Mouse (Mus musculus) kidney, embryonic 14.5 days (tissue): ENCODE data around the gene Mbd5. TPM values are rescaled to one million over a fixed set of nuclear protein-coding genes. Genes with fewer than 3 reads are reported as not detected.

Source experiments
- ATAC-seq: fragments of 200-750 bp; cut with Nextera tagmentation; 2 replicates; pipeline ENCODE4 v1.8.0; 2017; ENCODE audit warnings: moderate number of reproducible peaks, mild to moderate bottlenecking, moderate TSS enrichment, moderate library complexity; ENCODE audit not compliant: low FRiP score, low TSS enrichment
- H3K27ac ChIP-seq: fragments of 300-500 bp; sonication (generic); 2 replicates; pipeline ENCODE4 v1.5.1; 2014; ENCODE audit warnings: low read depth, mild to moderate bottlenecking, low read length, moderate library complexity, mixed read lengths
- H3K27me3 ChIP-seq: fragments of 300-500 bp; sonication (generic); 2 replicates; pipeline ENCODE4 v1.6.1; 2014; ENCODE audit warnings: mild to moderate bottlenecking, low read length; ENCODE audit not compliant: control insufficient read depth, insufficient read depth
- H3K36me3 ChIP-seq: fragments of 300-500 bp; sonication (generic); 2 replicates; pipeline ENCODE4 v1.6.1; 2014; ENCODE audit warnings: low read length, mixed read lengths; ENCODE audit not compliant: control insufficient read depth, insufficient read depth
- H3K4me1 ChIP-seq: fragments of 300-500 bp; sonication (generic); 2 replicates; pipeline ENCODE4 v1.6.1; 2014; ENCODE audit warnings: low read length, mixed read lengths; ENCODE audit not compliant: control insufficient read depth, insufficient read depth
- H3K4me2 ChIP-seq: fragments of 300-500 bp; sonication (generic); replicated peaks from 2 replicates; pipeline ENCODE4 v1.6.1; 2014; ENCODE audit warnings: low read depth, mild to moderate bottlenecking, low read length
- H3K4me3 ChIP-seq: fragments of 300-500 bp; sonication (generic); 2 replicates; pipeline ENCODE4 v1.5.1; 2014; ENCODE audit warnings: mild to moderate bottlenecking, low read length
- H3K9ac ChIP-seq: fragments of 300-500 bp; sonication (generic); 2 replicates; pipeline ENCODE4 v1.6.1; 2014; ENCODE audit warnings: low read depth, mild to moderate bottlenecking, low read length, moderate library complexity
- H3K9me3 ChIP-seq: fragments of 300-500 bp; sonication (generic); 2 replicates; pipeline ENCODE4 v1.6.1; 2016; ENCODE audit warnings: low read length; ENCODE audit not compliant: control insufficient read depth
- WGBS: fragments of 180-500 bp; shearing (Covaris S2); extraction: QIAGEN DNeasy Blood & Tissue Kit; methylation state at CpG from one replicate; pipeline ENCODE4 v1.1.7; 2014; 5-methylcytosine and 5-hydroxymethylcytosine counted together
- polyA plus RNA-seq: library from polyadenylated mRNA; unstranded; fragments of >200 nt; fragmentation: Nextera tagmentation; extraction: Ambion mirVana; gene quantifications from 2 replicates; pipeline ENCODE4 v1.2.1, GENCODE M21; 2014

Mbd5 gene
- polyA plus RNA-seq, 1 experiment from 2014 or later, result 34.2 TPM

DNA sequence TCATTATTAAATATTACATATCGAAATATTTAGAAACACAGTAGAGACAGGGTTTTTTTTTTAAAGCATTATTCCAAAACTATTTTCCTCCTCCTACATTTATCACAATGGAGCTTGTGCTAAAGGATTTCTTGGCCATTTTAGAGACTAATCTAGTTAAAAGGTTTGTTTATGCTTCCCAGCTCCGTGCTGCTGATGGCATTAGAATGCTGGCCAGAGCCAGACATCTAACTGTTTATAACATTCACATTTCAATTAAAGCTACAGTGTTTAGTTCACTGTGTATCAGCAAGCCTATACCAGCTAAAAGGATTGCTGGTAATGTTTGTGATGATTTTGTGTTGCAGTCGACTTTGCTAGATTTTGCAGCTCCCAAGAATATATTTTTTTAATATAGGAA lies 7.3 kb downstream of the Mbd5 start:
- no peak overlapping the region for H3K4me2 ChIP-seq
- WGBS, result 86% methylated on average over 3 of the region's 3 CpGs

GRCm38 (mm10) chr2:48978920-48979319 lies 29.6 kb downstream of the Mbd5 start:
- H3K4me2 ChIP-seq, result no peak overlapping the region
- H3K36me3 ChIP-seq, result no peaks in the 10 kb centered on the region; the same call in 1 of the 2 replicates
- H3K27me3 ChIP-seq, result no peaks in the 10 kb centered on the region
- no peaks in the 10 kb centered on the region for H3K9me3 ChIP-seq
- H3K4me3 ChIP-seq, result no peak overlapping the region
- H3K9ac ChIP-seq, result no peak overlapping the region
- no peak for ATAC-seq
- no peak overlapping the region for H3K27ac ChIP-seq
- H3K4me1 ChIP-seq, result no peaks in the 10 kb centered on the region
- WGBS, result 85% methylated on average over 3 of the region's 3 CpGs

More for the DNA sequence above, 7.3 kb downstream of the Mbd5 start:
- Histone ChIP-seq H3K9ac (no peak overlapping the region), H3K4me1 (no peaks in the 10 kb centered on the region), H3K36me3 (no peaks in the 10 kb centered on the region), H3K27ac (no peak overlapping the region), H3K9me3 (no peaks in the 10 kb centered on the region), H3K4me3 (no peak overlapping the region), H3K27me3 (no peaks in the 10 kb centered on the region)
- ATAC-seq, result no peak

DNA sequence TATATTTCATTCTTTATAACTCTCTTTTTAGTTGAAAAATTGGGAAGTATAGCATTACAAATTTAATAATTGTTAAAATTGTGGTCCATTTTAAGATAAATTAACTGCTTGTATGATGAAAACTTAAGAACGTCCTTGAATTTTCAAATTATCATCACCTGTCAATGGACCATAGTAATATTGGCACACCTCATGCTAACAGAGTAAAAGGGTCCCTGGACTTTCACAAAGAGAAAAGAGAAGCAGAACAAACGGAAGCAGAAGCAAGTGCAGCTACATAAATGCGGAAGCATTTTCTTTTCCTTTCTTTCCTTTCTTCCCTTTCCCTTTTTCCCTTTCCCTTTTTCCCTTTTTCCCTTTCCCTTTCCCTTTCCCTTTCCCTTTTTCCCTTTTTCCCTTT lies 41.0 kb downstream of the Mbd5 start:
- Histone ChIP-seq H3K27ac (no peak overlapping the region), H3K9me3 (no peaks in the 10 kb centered on the region), H3K27me3 (no peaks in the 10 kb centered on the region), H3K4me2 (no peak overlapping the region), H3K9ac (no peak overlapping the region), H3K4me1 (no peaks in the 10 kb centered on the region), H3K4me3 (no peak overlapping the region), H3K36me3 (no peaks in the 10 kb centered on the region)
- 92% methylated on average over 3 of the region's 3 CpGs for WGBS
- ATAC-seq, result no peak

DNA sequence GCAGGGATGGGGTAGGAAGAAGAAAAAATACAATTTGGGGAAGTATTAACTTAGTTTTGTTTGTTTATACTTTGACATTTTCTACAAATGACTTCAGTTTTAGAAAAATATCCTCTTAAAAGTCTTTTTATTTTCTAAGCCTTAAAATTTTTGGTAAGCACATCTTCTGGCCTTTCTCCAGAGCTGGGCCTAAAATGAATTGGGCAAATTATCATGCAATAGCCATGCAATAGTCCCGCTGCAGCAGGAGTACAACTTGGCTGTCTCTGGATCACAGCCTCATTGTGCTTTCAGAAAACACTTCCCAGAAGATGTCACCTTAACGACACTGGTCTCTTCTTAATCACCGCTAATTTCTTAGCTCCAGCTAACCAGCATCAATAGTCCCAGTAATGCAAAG lies 91.2 kb downstream of the Mbd5 start:
- no peak overlapping the region for H3K27ac ChIP-seq
- no peak overlapping the region for H3K4me3 ChIP-seq
- H3K9me3 ChIP-seq, result peaks cover 9% of the 10 kb centered on the region
- no peak overlapping the region for H3K9ac ChIP-seq
- no peaks in the 10 kb centered on the region for H3K36me3 ChIP-seq
- no peaks in the 10 kb centered on the region for H3K4me1 ChIP-seq
- no peak overlapping the region for H3K4me2 ChIP-seq
- ATAC-seq, result no peak
- WGBS, result 91% methylated on average over 3 of the region's 3 CpGs
- H3K27me3 ChIP-seq, result no peaks in the 10 kb centered on the region

DNA sequence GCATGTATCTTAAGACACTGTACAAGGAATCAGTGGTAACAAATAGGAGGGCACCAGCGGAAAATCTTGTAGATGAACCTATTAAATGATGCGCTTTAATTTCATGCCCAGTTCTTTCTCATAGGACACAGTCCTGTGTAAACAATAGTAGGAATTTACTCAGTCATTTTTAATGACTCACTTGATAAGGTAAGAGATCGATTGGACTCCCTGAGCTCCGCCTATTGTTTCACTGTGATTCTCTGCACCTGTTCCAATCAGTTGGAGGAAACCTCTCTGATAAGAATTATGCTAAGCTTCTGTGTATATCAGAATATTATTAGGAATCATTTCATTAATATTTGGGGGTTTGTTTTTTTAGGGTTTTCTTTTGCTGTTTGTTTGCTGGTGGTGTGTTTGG lies 100.7 kb downstream of the Mbd5 start:
- ATAC-seq, result no peak
- H3K27me3 ChIP-seq, result no peaks in the 10 kb centered on the region
- no peak overlapping the region for H3K27ac ChIP-seq
- H3K4me3 ChIP-seq, result no peak overlapping the region
- no peak overlapping the region for H3K9ac ChIP-seq
- no peaks in the 10 kb centered on the region for H3K4me1 ChIP-seq
- no peaks in the 10 kb centered on the region for H3K36me3 ChIP-seq
- WGBS, result 92% methylated on average over 4 of the region's 4 CpGs
- H3K9me3 ChIP-seq, result no peaks in the 10 kb centered on the region
- H3K4me2 ChIP-seq, result no peak overlapping the region

GRCm38 (mm10) chr2:49067886-49068285 lies 118.6 kb downstream of the Mbd5 start:
- Histone ChIP-seq H3K4me3 (no peak overlapping the region), H3K4me2 (no peak overlapping the region), H3K36me3 (no peaks in the 10 kb centered on the region), H3K9me3 (no peaks in the 10 kb centered on the region), H3K27me3 (no peaks in the 10 kb centered on the region), H3K9ac (no peak overlapping the region), H3K4me1 (no peaks in the 10 kb centered on the region), H3K27ac (no peak overlapping the region)
- ATAC-seq, result no peak

GRCm38 (mm10) chr2:49084966-49085365 lies 135.7 kb downstream of the Mbd5 start:
- H3K36me3 ChIP-seq, result no peaks in the 10 kb centered on the region
- H3K4me3 ChIP-seq, result no peak overlapping the region
- 79% methylated on average over 4 of the region's 4 CpGs for WGBS
- ATAC-seq, result no peak
- no peaks in the 10 kb centered on the region for H3K4me1 ChIP-seq
- no peaks in the 10 kb centered on the region for H3K27me3 ChIP-seq
- H3K4me2 ChIP-seq, result no peak overlapping the region
- no peaks in the 10 kb centered on the region for H3K9me3 ChIP-seq
- no peak overlapping the region for H3K27ac ChIP-seq
- H3K9ac ChIP-seq, result no peak overlapping the region

DNA sequence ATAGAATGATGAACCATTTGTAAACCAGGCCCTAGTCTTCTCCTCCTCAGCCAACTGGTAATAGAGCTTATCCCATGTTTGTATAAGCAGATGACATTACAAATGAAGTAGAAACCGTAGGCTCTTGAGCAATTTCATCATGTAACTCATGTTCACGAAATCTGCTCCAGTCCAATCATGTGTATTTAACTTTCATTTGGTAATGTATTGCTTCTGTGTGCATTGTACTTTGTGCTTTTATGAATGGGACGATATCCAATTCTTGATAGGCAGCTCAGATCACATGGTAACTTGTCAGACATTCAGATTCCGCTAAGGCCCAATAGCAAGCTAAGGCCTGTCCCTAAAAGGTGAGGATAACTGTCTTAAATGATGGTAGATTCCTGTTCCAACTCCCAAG lies 141.5 kb downstream of the Mbd5 start:
- H3K9ac ChIP-seq, result no peak overlapping the region
- no peak for ATAC-seq
- no peak overlapping the region for H3K4me3 ChIP-seq

DNA sequence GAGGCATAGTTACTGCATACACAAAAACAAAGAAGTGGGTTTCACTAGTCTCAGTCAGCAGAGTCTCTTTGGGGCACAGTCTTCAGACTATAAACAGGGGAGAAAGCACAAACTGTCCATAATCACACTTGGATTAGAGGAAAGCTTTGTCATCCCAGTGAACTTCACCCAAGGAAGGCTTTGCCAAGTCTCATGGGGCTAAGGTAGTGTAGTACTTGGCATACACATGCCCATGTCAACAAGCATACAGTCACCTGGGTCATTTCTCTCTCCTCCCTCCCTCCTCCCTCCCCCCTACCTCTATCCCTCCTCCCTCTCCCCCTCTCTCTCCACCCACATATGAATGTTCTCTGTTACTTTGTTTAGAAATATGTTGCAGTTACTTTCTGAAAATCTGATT lies 147.5 kb downstream of the Mbd5 start:
- Histone ChIP-seq H3K4me1 (no peaks in the 10 kb centered on the region), H3K27ac (no peak overlapping the region), H3K27me3 (no peaks in the 10 kb centered on the region), H3K4me3 (no peak overlapping the region), H3K4me2 (no peak overlapping the region), H3K9me3 (no peaks in the 10 kb centered on the region), H3K9ac (no peak overlapping the region), H3K36me3 (no peaks in the 10 kb centered on the region; the same call in 1 of the 2 replicates)
- no peak for ATAC-seq

More for the DNA sequence above, 141.5 kb downstream of the Mbd5 start:
- no peaks in the 10 kb centered on the region for H3K36me3 ChIP-seq
- no peak overlapping the region for H3K4me2 ChIP-seq
- H3K27me3 ChIP-seq, result no peaks in the 10 kb centered on the region
- H3K9me3 ChIP-seq, result no peaks in the 10 kb centered on the region
- no peak overlapping the region for H3K27ac ChIP-seq
- H3K4me1 ChIP-seq, result no peaks in the 10 kb centered on the region
- 97% methylated on average over 4 of the region's 4 CpGs for WGBS

DNA sequence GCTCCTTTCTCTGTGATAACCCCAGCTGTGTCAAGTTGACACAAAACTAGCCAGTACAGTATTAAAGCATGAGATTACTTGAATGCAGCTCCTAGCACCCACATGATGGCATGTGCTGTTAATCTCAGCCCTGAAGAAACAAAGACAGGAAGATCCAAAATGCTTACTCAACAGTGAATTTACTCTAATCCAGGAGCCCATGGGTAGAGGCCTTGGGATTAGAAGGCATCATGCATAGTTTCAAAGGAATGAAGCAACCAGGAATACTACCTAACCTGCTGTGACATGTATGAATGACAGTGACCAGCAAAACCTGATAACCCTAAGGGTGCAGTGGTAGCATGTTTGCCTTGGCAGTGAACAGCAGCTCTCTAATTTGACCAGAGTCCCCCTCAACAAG lies 159.6 kb downstream of the Mbd5 start:
- H3K9me3 ChIP-seq, result no peaks in the 10 kb centered on the region
- H3K4me1 ChIP-seq, result no peaks in the 10 kb centered on the region
- H3K27me3 ChIP-seq, result no peaks in the 10 kb centered on the region
- H3K4me2 ChIP-seq, result no peak overlapping the region
- ATAC-seq, result no peak
- H3K4me3 ChIP-seq, result no peak overlapping the region
- no peaks in the 10 kb centered on the region for H3K36me3 ChIP-seq
- no peak overlapping the region for H3K27ac ChIP-seq
- no peak overlapping the region for H3K9ac ChIP-seq
